Mouse (Mus musculus) liver, adult 2 months (tissue): ENCODE measurements at regions not wholly inside any gene's neighbourhood (a gene's known extent, or its start where the extent isn't known, plus 50 kb on each side); places are given as distances from the start of the nearest gene placed in this dataset.

ENCODE experiments used
- DNase-seq: peaks from one replicate; pipeline ENCODE4 v3.0.0-alpha.2; 2011; ENCODE audit warnings: low read depth, low spot score; ENCODE audit errors: extremely low read depth
- H3K27ac ChIP-seq: fragments of 200-500 bp; replicated peaks from 2 replicates; pipeline ENCODE4 v1.5.1; 2012; ENCODE audit warnings: low read depth, mild to moderate bottlenecking, control low read depth, inconsistent platforms, low read length; ENCODE audit not compliant: insufficient read depth
- H3K27me3 ChIP-seq: fragments of 200-500 bp; 2 replicates; pipeline ENCODE4 v1.6.1; 2012; ENCODE audit warnings: mild to moderate bottlenecking, moderate library complexity, low read length, inconsistent platforms; ENCODE audit not compliant: control insufficient read depth, insufficient read depth
- H3K36me3 ChIP-seq: fragments of 200-500 bp; 2 replicates; pipeline ENCODE4 v1.6.1; 2012; ENCODE audit warnings: low read length, inconsistent platforms; ENCODE audit not compliant: control insufficient read depth, insufficient read depth
- H3K4me1 ChIP-seq: fragments of 200-500 bp; 2 replicates; pipeline ENCODE4 v1.6.1; 2011; ENCODE audit warnings: low read length; ENCODE audit not compliant: control insufficient read depth, insufficient read depth
- H3K4me3 ChIP-seq: fragments of 200-500 bp; 2 replicates; pipeline ENCODE4 v1.5.1; 2011; ENCODE audit warnings: low read depth, mild to moderate bottlenecking, control low read depth, low read length, moderate library complexity; ENCODE audit not compliant: insufficient read depth
- H3K79me2 ChIP-seq: fragments of 200-500 bp; 2 replicates; pipeline ENCODE4 v1.6.1; 2012; ENCODE audit warnings: inconsistent platforms, mild to moderate bottlenecking, low read length, moderate library complexity; ENCODE audit not compliant: control insufficient read depth, insufficient read depth
- H3K9ac ChIP-seq: fragments of 200-500 bp; 2 replicates; pipeline ENCODE4 v1.6.1; 2012; ENCODE audit warnings: low read depth, mild to moderate bottlenecking, control low read depth, inconsistent platforms, low read length
- CTCF ChIP-seq: fragments of 200-500 bp; IDR thresholded peaks from 2 replicates; pipeline ENCODE4 v1.5.1; 2011; ENCODE audit warnings: low read depth, low read length, control low read depth
- POLR2A ChIP-seq: fragments of 200-500 bp; IDR thresholded peaks from 2 replicates; pipeline ENCODE4 v1.6.1; 2011; ENCODE audit warnings: low read length, control low read depth; ENCODE audit not compliant: insufficient read depth; ENCODE audit errors: extremely low read depth
- WGBS: fragments of 180-500 bp; shearing (Covaris S2); methylation state at CpG from one replicate; pipeline ENCODE4 v1.1.7; 2018; 5-methylcytosine and 5-hydroxymethylcytosine counted together

GRCm38 (mm10) chr13:119143351-119143750 lies 285.1 kb upstream of the Paip1 start:
- Histone ChIP-seq H3K4me3 (no peak overlapping the region), H3K79me2 (no peaks in the 10 kb centered on the region), H3K36me3 (no peaks in the 10 kb centered on the region), H3K27me3 (no peaks in the 10 kb centered on the region), H3K9ac (no peak overlapping the region), H3K27ac (no peak overlapping the region), H3K4me1 (no peaks in the 10 kb centered on the region)
- TF ChIP-seq CTCF, result no peak
- TF ChIP-seq POLR2A, result no peak
- 0% methylated on average over 1 of the region's 1 CpGs for WGBS
- no peak for DNase-seq

- H3K79me2 ChIP-seq, result no peaks in the 10 kb centered on the region
- no peak overlapping the region for H3K9ac ChIP-seq
- H3K36me3 ChIP-seq, result no peaks in the 10 kb centered on the region
- no peaks in the 10 kb centered on the region for H3K4me1 ChIP-seq
- no peak for DNase-seq
- 66% methylated on average over 4 of the region's 4 CpGs for WGBS
- no peaks in the 10 kb centered on the region for H3K27me3 ChIP-seq
- no peak for TF ChIP-seq POLR2A
- no peak for TF ChIP-seq CTCF
- no peak overlapping the region for H3K4me3 ChIP-seq
- no peak overlapping the region for H3K27ac ChIP-seq
Measured at GRCm38 (mm10) chr13:119145713-119146112, 282.7 kb upstream of the Paip1 start.

GRCm38 (mm10) chr13:119147701-119148100 lies 280.7 kb upstream of the Paip1 start:
- Histone ChIP-seq H3K4me1 (no peaks in the 10 kb centered on the region), H3K27ac (no peak overlapping the region), H3K27me3 (no peaks in the 10 kb centered on the region), H3K9ac (no peak overlapping the region), H3K4me3 (no peak overlapping the region), H3K79me2 (no peaks in the 10 kb centered on the region), H3K36me3 (no peaks in the 10 kb centered on the region)
- TF ChIP-seq POLR2A (no peak), CTCF (no peak)
- 80% methylated on average over 3 of the region's 3 CpGs for WGBS
- no peak for DNase-seq

- TF ChIP-seq POLR2A, result no peak
- no peak for TF ChIP-seq CTCF
- Histone ChIP-seq H3K9ac (no peak overlapping the region), H3K4me3 (no peak overlapping the region), H3K4me1 (no peaks in the 10 kb centered on the region), H3K36me3 (no peaks in the 10 kb centered on the region), H3K27ac (no peak overlapping the region), H3K79me2 (no peaks in the 10 kb centered on the region), H3K27me3 (no peaks in the 10 kb centered on the region)
- DNase-seq, result no peak
- 81% methylated on average over 4 of the region's 4 CpGs for WGBS
Measured at GRCm38 (mm10) chr13:119149141-119149540, 279.3 kb upstream of the Paip1 start.

- H3K4me1 ChIP-seq, result no peaks in the 10 kb centered on the region
- H3K79me2 ChIP-seq, result no peaks in the 10 kb centered on the region
- no peak overlapping the region for H3K9ac ChIP-seq
- no peak for DNase-seq
- H3K27ac ChIP-seq, result no peak overlapping the region
- TF ChIP-seq CTCF, result no peak
- no peak for TF ChIP-seq POLR2A
- H3K36me3 ChIP-seq, result no peaks in the 10 kb centered on the region
- no peaks in the 10 kb centered on the region for H3K27me3 ChIP-seq
- 57% methylated on average over 4 of the region's 4 CpGs for WGBS
- H3K4me3 ChIP-seq, result no peak overlapping the region
Measured at GRCm38 (mm10) chr13:119150847-119151548, 277.4 kb upstream of the Paip1 start.

- no peaks in the 10 kb centered on the region for H3K27me3 ChIP-seq
- H3K4me3 ChIP-seq, result no peak overlapping the region
- no peaks in the 10 kb centered on the region for H3K79me2 ChIP-seq
- H3K9ac ChIP-seq, result no peak overlapping the region
- TF ChIP-seq POLR2A, result no peak
- TF ChIP-seq CTCF, result no peak
- no peak overlapping the region for H3K27ac ChIP-seq
- no peak for DNase-seq
- H3K36me3 ChIP-seq, result no peaks in the 10 kb centered on the region
- no peaks in the 10 kb centered on the region for H3K4me1 ChIP-seq
- WGBS, result 50% methylated on average over 4 of the region's 4 CpGs
Measured at GRCm38 (mm10) chr13:119177753-119178152, 250.6 kb upstream of the Paip1 start.
